Mouse (Mus musculus) hindbrain, embryonic 16.5 days (tissue): ENCODE measurements around the gene Clpp. TPM values are rescaled to one million over a fixed set of nuclear protein-coding genes. Genes with fewer than 3 reads are reported as not detected.

Experiments used
- ATAC-seq: fragments of 200-750 bp; cut with Nextera tagmentation; 2 replicates; pipeline ENCODE4 v1.8.0; 2017; ENCODE audit warnings: moderate TSS enrichment, moderate library complexity
- H3K27ac ChIP-seq: fragments of 300-500 bp; sonication (generic); 2 replicates; pipeline ENCODE4 v1.5.1; 2014; ENCODE audit warnings: low read depth, mild to moderate bottlenecking, control low read depth, low read length, moderate library complexity
- H3K27me3 ChIP-seq: fragments of 300-500 bp; sonication (generic); replicated peaks from 2 replicates; pipeline ENCODE4 v1.6.1; 2014; ENCODE audit warnings: low read length; ENCODE audit not compliant: control insufficient read depth, insufficient read depth
- H3K36me3 ChIP-seq: fragments of 300-500 bp; sonication (generic); 2 replicates; pipeline ENCODE4 v1.6.1; 2014; ENCODE audit warnings: mild to moderate bottlenecking, low read length, moderate library complexity, mixed read lengths; ENCODE audit not compliant: control insufficient read depth, insufficient read depth
- H3K4me1 ChIP-seq: fragments of 300-500 bp; sonication (generic); 2 replicates; pipeline ENCODE4 v1.6.1; 2014; ENCODE audit warnings: low read depth, low read length; ENCODE audit not compliant: control insufficient read depth, insufficient read depth
- H3K4me2 ChIP-seq: fragments of 300-500 bp; sonication (generic); 2 replicates; pipeline ENCODE4 v1.6.1; 2014; ENCODE audit warnings: mild to moderate bottlenecking, low read length, control low read depth, moderate library complexity
- H3K4me3 ChIP-seq: fragments of 300-500 bp; sonication (generic); 2 replicates; pipeline ENCODE4 v1.5.1; 2014; ENCODE audit warnings: mild to moderate bottlenecking, low read length, control low read depth, moderate library complexity
- H3K9ac ChIP-seq: fragments of 300-500 bp; sonication (generic); 2 replicates; pipeline ENCODE4 v1.6.1; 2014; ENCODE audit warnings: low read depth, mild to moderate bottlenecking, control low read depth, low read length, moderate library complexity
- H3K9me3 ChIP-seq: fragments of 300-500 bp; sonication (generic); 2 replicates; pipeline ENCODE4 v1.6.1; 2014; ENCODE audit warnings: mild to moderate bottlenecking, low read length, moderate library complexity; ENCODE audit not compliant: control insufficient read depth
- WGBS: fragments of 180-500 bp; shearing (Covaris S2); extraction: QIAGEN DNeasy Blood & Tissue Kit; methylation state at CpG from one replicate; pipeline ENCODE4 v1.1.7; 2014; 5-methylcytosine and 5-hydroxymethylcytosine counted together
- polyA plus RNA-seq: library from polyadenylated mRNA; unstranded; fragments of >200 nt; fragmentation: Nextera tagmentation; extraction: Ambion mirVana; gene quantifications from 2 replicates; pipeline ENCODE4 v1.2.1, GENCODE M21; 2015

The Clpp gene
- polyA plus RNA-seq, 1 experiment from 2014 or later: 162 TPM

DNA sequence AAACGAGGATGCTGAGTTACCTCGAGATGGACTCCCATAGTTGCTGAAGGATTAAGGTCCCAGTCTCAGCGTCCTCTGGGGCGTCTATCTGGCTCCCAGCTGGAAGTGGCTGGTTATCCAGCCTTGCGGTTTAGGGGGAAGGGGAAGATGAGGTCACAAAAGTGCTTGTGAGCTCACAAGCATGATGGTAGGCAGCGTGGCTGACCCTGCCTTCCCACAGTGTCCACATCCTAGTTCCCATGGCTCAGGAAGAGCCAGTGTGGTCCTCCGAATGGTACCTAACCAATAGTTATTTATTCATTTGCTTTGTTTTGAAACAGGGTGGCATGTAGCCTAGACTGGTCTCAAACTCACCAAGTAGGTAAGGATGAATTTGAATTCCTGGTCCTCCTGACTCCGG lies 51.4 kb downstream of the Clpp start, which contains the start of gene Slc25a41:
Slc25a41 (minus strand) TSS at position 101 of the 400 bp plus-strand sequence.
- H3K4me1 ChIP-seq: no peaks in the 10 kb centered on the region
- no peak within 1 kb of the TSS for H3K9ac ChIP-seq
- no peak within 1 kb of the TSS for H3K4me3 ChIP-seq
- WGBS: 75% methylated on average over 8 of the region's 8 CpGs
- H3K4me2 ChIP-seq: no peak within 1 kb of the TSS
- peaks cover 14% of the 10 kb centered on the region; the same call in 1 of the 2 replicates for H3K36me3 ChIP-seq
- no peak for ATAC-seq
- peaks cover 6% of the 10 kb centered on the region; the same call in 1 of the 2 replicates for H3K27me3 ChIP-seq
- no peak within 1 kb of the TSS for H3K27ac ChIP-seq
- no peaks in the 10 kb centered on the region for H3K9me3 ChIP-seq

Other genes with a start within 250 kb of the Clpp start
- 2.4 and 2.5 TPM in 2 replicates for gene Nrtn, start 232.8 kb upstream of the Clpp start, polyA plus RNA-seq
- 97.3 and 99.9 TPM in 2 replicates for gene Dus3l, start 225.5 kb upstream of the Clpp start, polyA plus RNA-seq
- 0.60 and 1.0 TPM in 2 replicates for gene Prr22, start 220.1 kb upstream of the Clpp start, polyA plus RNA-seq
- gene Rfx2, start 159.3 kb upstream of the Clpp start, polyA plus RNA-seq: 4.9 and 6.5 TPM in 2 replicates
- gene Acsbg2, start 115.9 kb upstream of the Clpp start, polyA plus RNA-seq: not detected in 2 replicates
- gene 1700061G19Rik, start 114.8 kb upstream of the Clpp start, polyA plus RNA-seq: 0.29 and 0.50 TPM in 2 replicates
- gene Mllt1, start 54.9 kb upstream of the Clpp start, polyA plus RNA-seq: 58.2 and 82.3 TPM in 2 replicates
- not detected in 2 replicates for gene Acer1, start 8.2 kb upstream of the Clpp start, polyA plus RNA-seq
- gene Alkbh7, start 7.0 kb downstream of the Clpp start, polyA plus RNA-seq: 57.8 and 64.4 TPM in 2 replicates
- 0.64 TPM in 1 of 2 replicates, not detected in the other for gene Pspn, start 9.7 kb downstream of the Clpp start, polyA plus RNA-seq
- 60.2 and 68.0 TPM in 2 replicates for gene Gtf2f1, start 21.0 kb downstream of the Clpp start, polyA plus RNA-seq
- 0.31 and 0.51 TPM in 2 replicates for gene Gm17949, start 21.2 kb downstream of the Clpp start, polyA plus RNA-seq
- 14.4 and 20.1 TPM in 2 replicates for gene Khsrp, start 41.2 kb downstream of the Clpp start, polyA plus RNA-seq
- not detected in 2 replicates for gene Slc25a41, start 51.3 kb downstream of the Clpp start, polyA plus RNA-seq
- gene Crb3, start 68.8 kb downstream of the Clpp start, polyA plus RNA-seq: 5.1 and 6.3 TPM in 2 replicates
- gene Slc25a23, start 69.6 kb downstream of the Clpp start, polyA plus RNA-seq: 43.2 and 44.7 TPM in 2 replicates
- 3.8 and 4.7 TPM in 2 replicates for gene Dennd1c, start 88.2 kb downstream of the Clpp start, polyA plus RNA-seq
- 362 and 407 TPM in 2 replicates for gene Tubb4a, start 97.5 kb downstream of the Clpp start, polyA plus RNA-seq
- 8.7 and 9.3 TPM in 2 replicates for gene Tnfsf9, start 115.0 kb downstream of the Clpp start, polyA plus RNA-seq
- gene Cd70, start 159.5 kb downstream of the Clpp start, polyA plus RNA-seq: 1.9 and 2.1 TPM in 2 replicates
- gene Tnfsf14, start 203.9 kb downstream of the Clpp start, polyA plus RNA-seq: not detected in 2 replicates
- gene C3, start 237.8 kb downstream of the Clpp start, polyA plus RNA-seq: 2.1 TPM in 2 replicates